Mouse (Mus musculus) MEL (cell line): ENCODE results near the gene Prkce. TPM values are rescaled to one million over a fixed set of nuclear protein-coding genes. Genes with fewer than 3 reads are reported as not detected.

Experiments used
- DNase-seq: peaks from one replicate; pipeline ENCODE4 v3.0.0; 2011; ENCODE audit warnings: low read depth, low spot score
- H3K27ac ChIP-seq: 2 replicates; pipeline ENCODE4 v1.5.1; 2012; ENCODE audit warnings: low read depth, mild to moderate bottlenecking, control low read depth, low read length, moderate library complexity; ENCODE audit not compliant: control insufficient read depth
- H3K27me3 ChIP-seq, 2 experiments: fragments of 150-350 bp in 1 of 2; sonication (generic) in 1 of 2; 2 replicates each; pipeline ENCODE4 v1.6.1; 2012; ENCODE audit warnings: low read length in 2 of 2, mild to moderate bottlenecking in 2 of 2, improper control_type of control experiment in 1 of 2, moderate library complexity in 1 of 2; ENCODE audit not compliant: insufficient read depth in 2 of 2, control insufficient read depth in 1 of 2
- H3K36me3 ChIP-seq, 2 experiments: 2 replicates each; pipeline ENCODE4 v1.6.1; 2012 to 2014; ENCODE audit warnings: low read length in 2 of 2, improper control_type of control experiment in 1 of 2, inconsistent platforms in 1 of 2, mild to moderate bottlenecking in 1 of 2; ENCODE audit not compliant: insufficient read depth in 2 of 2, control insufficient read depth in 1 of 2
- H3K4me1 ChIP-seq, 2 experiments: fragments of 150-350 bp in 1 of 2; sonication (generic) in 1 of 2; 2 replicates each; pipeline ENCODE4 v1.6.1; 2012; ENCODE audit warnings: low read length in 2 of 2, improper control_type of control experiment in 1 of 2, mild to moderate bottlenecking in 1 of 2; ENCODE audit not compliant: insufficient read depth in 2 of 2, control insufficient read depth in 1 of 2
- H3K4me3 ChIP-seq, 2 experiments: fragments of 150-350 bp in 1 of 2; sonication (generic) in 1 of 2; 2 replicates each; pipeline ENCODE4 v1.5.1; 2012; ENCODE audit warnings: low read depth in 2 of 2, low read length in 2 of 2, mild to moderate bottlenecking in 2 of 2, moderate library complexity in 2 of 2, control low read depth in 1 of 2, improper control_type of control experiment in 1 of 2; ENCODE audit not compliant: control insufficient read depth in 1 of 2, insufficient read depth in 1 of 2
- H3K79me2 ChIP-seq: 2 replicates; pipeline ENCODE4 v1.6.1; 2012; ENCODE audit warnings: mild to moderate bottlenecking, low read length, moderate library complexity; ENCODE audit not compliant: control insufficient read depth, poor library complexity, insufficient read depth
- H3K9ac ChIP-seq: 2 replicates; pipeline ENCODE4 v1.6.1; 2012; ENCODE audit warnings: low read depth, mild to moderate bottlenecking, control low read depth, low read length, moderate library complexity; ENCODE audit not compliant: control insufficient read depth, poor library complexity, severe bottlenecking
- H3K9me3 ChIP-seq: fragments of 150-350 bp; sonication (generic); replicated peaks from 2 replicates; pipeline ENCODE4 v1.6.1; 2012; ENCODE audit warnings: mild to moderate bottlenecking, low read length, improper control_type of control experiment, moderate library complexity; ENCODE audit not compliant: insufficient read depth
- CHD1 ChIP-seq: IDR thresholded peaks from 2 replicates; pipeline ENCODE4 v1.6.1; 2012; ENCODE audit warnings: low read depth, mild to moderate bottlenecking, inconsistent platforms, low read length, improper control_type of control experiment
- E2F4 ChIP-seq: IDR thresholded peaks from 2 replicates; pipeline ENCODE4 v1.6.1; 2011; ENCODE audit warnings: low read depth, low read length, improper control_type of control experiment, borderline replicate concordance
- EP300 ChIP-seq, 2 experiments: IDR thresholded peaks; 2 replicates each; pipeline ENCODE4 v1.6.1; 2011; ENCODE audit warnings: improper control_type of control experiment in 2 of 2, low read length in 2 of 2, low read depth in 1 of 2, mild to moderate bottlenecking in 1 of 2
- GABPA ChIP-seq: IDR thresholded peaks from 2 replicates; pipeline ENCODE4 v1.6.1; 2012; ENCODE audit warnings: low read depth, mild to moderate bottlenecking, inconsistent platforms, low read length, improper control_type of control experiment, moderate library complexity
- GATA1 ChIP-seq: IDR thresholded peaks from 2 replicates; pipeline ENCODE4 v1.6.1; 2011; ENCODE audit warnings: low read depth, low read length, improper control_type of control experiment
- HCFC1 ChIP-seq: IDR thresholded peaks from 2 replicates; pipeline ENCODE4 v1.6.1; 2012; ENCODE audit warnings: low read depth, mild to moderate bottlenecking, inconsistent platforms, low read length, improper control_type of control experiment, moderate library complexity
- KAT2A ChIP-seq: conservative IDR thresholded peaks from 2 replicates; pipeline ENCODE4 v1.6.1; 2012; ENCODE audit warnings: low read depth, low read length, improper control_type of control experiment, inconsistent platforms
- MAX ChIP-seq: IDR thresholded peaks from 2 replicates; pipeline ENCODE4 v1.6.1; 2011; ENCODE audit warnings: low read length, improper control_type of control experiment
- MAZ ChIP-seq: IDR thresholded peaks from 2 replicates; pipeline ENCODE4 v1.6.1; 2012; ENCODE audit warnings: low read depth, mild to moderate bottlenecking, inconsistent platforms, low read length, improper control_type of control experiment
- MEF2A ChIP-seq: IDR thresholded peaks from 2 replicates; pipeline ENCODE4 v1.6.1; 2014; ENCODE audit warnings: low read depth, mild to moderate bottlenecking, inconsistent platforms, low read length, improper control_type of control experiment; ENCODE audit not compliant: poor library complexity, insufficient replicate concordance, severe bottlenecking; ENCODE audit errors: extremely low read depth
- MXI1 ChIP-seq: IDR thresholded peaks from 2 replicates; pipeline ENCODE4 v1.6.1; 2011; ENCODE audit warnings: mild to moderate bottlenecking, low read depth, low read length, improper control_type of control experiment
- MYB ChIP-seq: IDR thresholded peaks from 2 replicates; pipeline ENCODE4 v1.6.1; 2011; ENCODE audit warnings: mild to moderate bottlenecking, low read depth, low read length, improper control_type of control experiment
- MYC ChIP-seq: IDR thresholded peaks from 2 replicates; pipeline ENCODE4 v1.6.1; 2011; ENCODE audit warnings: low read depth, mild to moderate bottlenecking, low read length, improper control_type of control experiment, moderate library complexity
- NRF1 ChIP-seq: IDR thresholded peaks from 2 replicates; pipeline ENCODE4 v1.6.1; 2014; ENCODE audit warnings: low read depth, mild to moderate bottlenecking, inconsistent platforms, low read length, improper control_type of control experiment, moderate library complexity; ENCODE audit not compliant: poor library complexity, insufficient read depth, severe bottlenecking
- RCOR1 ChIP-seq: IDR thresholded peaks from 2 replicates; pipeline ENCODE4 v1.6.1; 2012; ENCODE audit warnings: low read depth, mild to moderate bottlenecking, inconsistent platforms, low read length, improper control_type of control experiment
- SIN3A ChIP-seq: IDR thresholded peaks from 2 replicates; pipeline ENCODE4 v1.6.1; 2012; ENCODE audit warnings: low read length, improper control_type of control experiment, inconsistent platforms
- SMC3 ChIP-seq: IDR thresholded peaks from 2 replicates; pipeline ENCODE4 v1.6.1; 2011; ENCODE audit warnings: low read depth, low read length, improper control_type of control experiment
- TBP ChIP-seq: IDR thresholded peaks from 2 replicates; pipeline ENCODE4 v1.8.0; 2011; ENCODE audit warnings: low read depth, low read length, improper control_type of control experiment
- TCF12 ChIP-seq: IDR thresholded peaks from 2 replicates; pipeline ENCODE4 v1.6.1; 2014; ENCODE audit warnings: low read depth, mild to moderate bottlenecking, inconsistent platforms, low read length, improper control_type of control experiment, moderate library complexity
- UBTF ChIP-seq: IDR thresholded peaks from 2 replicates; pipeline ENCODE4 v1.6.1; 2012; ENCODE audit warnings: low read depth, mild to moderate bottlenecking, inconsistent platforms, low read length, improper control_type of control experiment, moderate library complexity, borderline replicate concordance; ENCODE audit not compliant: insufficient read depth
- USF2 ChIP-seq, 2 experiments: IDR thresholded peaks; 2 replicates each; pipeline ENCODE4 v1.6.1; 2011 to 2012; ENCODE audit warnings: improper control_type of control experiment in 2 of 2, low read length in 2 of 2, borderline replicate concordance in 1 of 2, inconsistent platforms in 1 of 2, low read depth in 1 of 2, mild to moderate bottlenecking in 1 of 2; ENCODE audit not compliant: insufficient read depth in 1 of 2
- ZC3H11A ChIP-seq: IDR thresholded peaks from 2 replicates; pipeline ENCODE4 v1.6.1; 2012; ENCODE audit warnings: low read depth, mild to moderate bottlenecking, inconsistent platforms, low read length, improper control_type of control experiment
- ZKSCAN1 ChIP-seq: IDR thresholded peaks from 2 replicates; pipeline ENCODE4 v1.6.1; 2012; ENCODE audit warnings: low read depth, mild to moderate bottlenecking, inconsistent platforms, low read length, improper control_type of control experiment, moderate library complexity
- polyA plus RNA-seq, 2 experiments: library from polyadenylated mRNA; stranded (reverse) in 1 of 2; unstranded in 1 of 2; fragments of >175 nt in 1 of 2; fragments of >200 nt in 1 of 2; gene quantifications; 2 replicates each; pipeline versions ENCODE4 v1.2.1 to v1.2.4; 2012; ENCODE audit warnings: low replicate concordance in 2 of 2, low read depth in 1 of 2; ENCODE audit not compliant: insufficient read length in 2 of 2, insufficient read depth in 1 of 2, missing spikeins in 1 of 2
- total RNA-seq: library from RNA; depleted of rRNA; stranded (reverse); fragments of 300-350 nt; gene quantifications from 2 replicates; pipeline ENCODE4 v1.2.3, GENCODE M21; 2012

Gene Prkce
- total and polyA plus RNA-seq, 3 experiments = 3.0 to 5.3 TPM; not detected in 1

DNA sequence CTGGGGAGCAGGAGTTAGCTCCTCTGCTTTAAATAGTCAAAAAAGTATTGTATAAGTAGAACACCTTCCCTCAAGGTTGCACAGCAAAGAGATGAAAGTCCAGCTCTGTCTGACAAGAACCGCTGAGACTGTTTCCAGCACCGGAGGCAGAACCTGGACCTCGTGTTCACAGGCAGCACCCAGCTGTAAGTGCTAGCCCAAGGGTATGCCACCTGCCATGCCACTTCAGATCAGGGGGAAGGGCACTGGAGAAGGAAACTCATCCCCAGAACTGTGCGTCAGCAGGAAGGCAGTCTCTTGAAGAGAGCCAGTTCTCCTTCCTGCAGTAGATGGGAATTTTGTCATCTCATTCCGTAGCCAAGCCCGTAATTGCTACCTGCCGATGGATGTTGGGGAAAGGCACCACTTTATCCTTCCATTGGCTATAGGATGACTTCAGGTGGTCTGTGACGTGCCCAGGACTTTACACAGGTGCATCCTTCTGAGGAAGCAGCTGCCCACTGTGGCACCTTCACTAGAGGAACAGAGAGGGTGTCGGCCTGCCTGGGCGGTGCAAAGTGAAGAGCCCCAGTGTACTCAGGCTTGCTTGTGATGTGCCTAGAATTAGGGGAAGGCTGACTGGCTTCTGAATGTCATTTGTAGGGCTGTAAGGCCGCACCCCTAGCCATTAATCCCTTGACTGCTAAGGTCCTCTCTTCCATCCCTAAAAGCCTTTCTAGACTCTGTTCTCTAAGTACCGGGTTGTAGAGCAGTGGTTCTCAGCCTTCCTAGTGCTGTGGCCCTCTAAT lies 269.2 kb downstream of the Prkce start (continued):
- no peak for TF ChIP-seq SIN3A
- no peak for TF ChIP-seq MXI1
- no peak for TF ChIP-seq ZKSCAN1
- no peak for TF ChIP-seq SMC3

DNA sequence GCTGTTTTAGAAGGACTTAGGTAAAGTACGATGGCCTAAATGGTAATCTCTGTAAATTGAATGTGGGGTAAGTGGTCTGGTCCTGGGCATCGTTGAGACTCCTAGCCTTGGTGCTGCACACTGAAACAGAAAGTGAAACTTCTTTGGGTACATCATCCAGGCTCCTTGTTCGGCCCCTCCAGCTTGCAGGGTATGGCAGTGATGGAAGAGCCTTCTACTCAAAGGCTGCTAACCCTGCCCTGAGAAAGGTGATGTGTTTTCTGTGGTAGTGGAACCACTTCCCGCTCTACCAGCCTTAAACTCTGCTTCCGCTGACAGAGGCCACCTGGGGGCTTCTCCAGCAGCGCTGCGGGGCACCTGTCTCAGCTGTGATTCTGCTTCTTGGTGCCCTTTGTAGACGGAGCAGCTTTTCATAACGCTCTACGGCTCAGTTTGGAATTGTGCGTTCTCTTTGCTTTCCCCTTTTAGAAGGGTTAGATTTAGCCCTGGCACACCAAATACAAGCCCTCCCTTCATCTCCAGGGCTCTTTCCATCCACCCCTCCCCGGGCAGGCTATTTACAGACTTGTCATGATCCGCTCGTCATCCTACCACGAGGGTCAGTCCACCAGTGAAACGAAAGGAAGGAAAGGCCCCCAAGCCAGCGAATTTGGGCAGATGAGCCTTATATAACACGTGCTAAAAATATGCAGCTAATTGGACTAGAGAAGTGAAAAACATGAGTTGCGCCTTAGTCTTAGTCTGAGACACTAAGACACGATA lies 270.1 kb downstream of the Prkce start:
- H3K36me3 ChIP-seq = peaks cover 0 to 4% of the 10 kb centered on the region in 2 experiments; a peak in 1 of 4 replicates
- no peak overlapping the region for H3K4me3 ChIP-seq
- no peak for TF ChIP-seq NRF1
- TF ChIP-seq MAZ = no peak
- no peak for TF ChIP-seq TCF12
- TF ChIP-seq RCOR1 = no peak
- TF ChIP-seq MEF2A = no peak
- no peak for TF ChIP-seq HCFC1
- no peak for TF ChIP-seq E2F4
- TF ChIP-seq TBP = no peak
- no peak for TF ChIP-seq KAT2A
- TF ChIP-seq MYB = no peak
- TF ChIP-seq MAX = no peak
- TF ChIP-seq UBTF = no peak
- TF ChIP-seq CHD1 = no peak
- TF ChIP-seq USF2 (IDR thresholded peaks at IDR 0.05; ENCODE audit: borderline replicate concordance in 1 of 2, insufficient read depth in 1 of 2, low read depth in 1 of 2, low read length in 2 of 2) = no peak
- TF ChIP-seq EP300 (IDR thresholded peaks at IDR 0.05; ENCODE audit: low read depth in 1 of 2, low read length in 2 of 2) = no peak
- TF ChIP-seq GATA1 = no peak
- TF ChIP-seq MYC = no peak
- no peak for TF ChIP-seq ZC3H11A
- no peak for TF ChIP-seq GABPA
- H3K4me1 ChIP-seq = peaks cover 8 to 15% of the 10 kb centered on the region in 2 experiments
- H3K27ac ChIP-seq = no peak overlapping the region
- H3K27me3 ChIP-seq = no peaks in the 10 kb centered on the region
- H3K9me3 ChIP-seq = no peaks in the 10 kb centered on the region
- no peaks in the 10 kb centered on the region for H3K79me2 ChIP-seq
- no peak overlapping the region for H3K9ac ChIP-seq
- DNase-seq = no peak
